Mouse (Mus musculus) MEL (cell line): ENCODE measurements around the gene Btaf1.

ENCODE experiments used
- CTCF ChIP-seq, 3 experiments: IDR thresholded peaks in 2 of 3; conservative IDR thresholded peaks in 1 of 3; 2 replicates each; pipeline ENCODE4 v1.5.1; 2011 to 2012; ENCODE audit warnings: low read length in 3 of 3, low read depth in 2 of 3, mild to moderate bottlenecking in 2 of 3, improper control_type of control experiment in 1 of 3, inconsistent platforms in 1 of 3, mixed read lengths in 1 of 3, moderate library complexity in 1 of 3; ENCODE audit not compliant: control insufficient read depth in 1 of 3, insufficient read depth in 1 of 3, poor library complexity in 1 of 3, severe bottlenecking in 1 of 3
- E2F4 ChIP-seq: IDR thresholded peaks from 2 replicates; pipeline ENCODE4 v1.6.1; 2011; ENCODE audit warnings: low read depth, low read length, improper control_type of control experiment, borderline replicate concordance
- EP300 ChIP-seq, 2 experiments: IDR thresholded peaks; 2 replicates each; pipeline ENCODE4 v1.6.1; 2011; ENCODE audit warnings: improper control_type of control experiment in 2 of 2, low read length in 2 of 2, low read depth in 1 of 2, mild to moderate bottlenecking in 1 of 2
- MAX ChIP-seq: IDR thresholded peaks from 2 replicates; pipeline ENCODE4 v1.6.1; 2011; ENCODE audit warnings: low read length, improper control_type of control experiment
- POLR2A ChIP-seq, 2 experiments: IDR thresholded peaks; 2 replicates each; pipeline ENCODE4 v1.6.1; 2011 to 2012; ENCODE audit warnings: low read length in 2 of 2, mild to moderate bottlenecking in 2 of 2, control low read depth in 1 of 2, improper control_type of control experiment in 1 of 2, low read depth in 1 of 2, moderate library complexity in 1 of 2; ENCODE audit not compliant: control insufficient read depth in 1 of 2, insufficient read depth in 1 of 2, poor library complexity in 1 of 2
- RAD21 ChIP-seq: IDR thresholded peaks from 2 replicates; pipeline ENCODE4 v1.6.1; 2011; ENCODE audit warnings: mild to moderate bottlenecking, low read depth, low read length, improper control_type of control experiment
- SMC3 ChIP-seq: IDR thresholded peaks from 2 replicates; pipeline ENCODE4 v1.6.1; 2011; ENCODE audit warnings: low read depth, low read length, improper control_type of control experiment
- TCF12 ChIP-seq: IDR thresholded peaks from 2 replicates; pipeline ENCODE4 v1.6.1; 2014; ENCODE audit warnings: low read depth, mild to moderate bottlenecking, inconsistent platforms, low read length, improper control_type of control experiment, moderate library complexity
- USF1 ChIP-seq: IDR thresholded peaks from 2 replicates; pipeline ENCODE4 v1.6.1; 2014; ENCODE audit warnings: low read depth, mild to moderate bottlenecking, inconsistent platforms, low read length, improper control_type of control experiment, moderate library complexity
- ZNF384 ChIP-seq: IDR thresholded peaks from 2 replicates; pipeline ENCODE4 v1.6.1; 2012; ENCODE audit warnings: low read depth, mild to moderate bottlenecking, inconsistent platforms, low read length, improper control_type of control experiment

DNA sequence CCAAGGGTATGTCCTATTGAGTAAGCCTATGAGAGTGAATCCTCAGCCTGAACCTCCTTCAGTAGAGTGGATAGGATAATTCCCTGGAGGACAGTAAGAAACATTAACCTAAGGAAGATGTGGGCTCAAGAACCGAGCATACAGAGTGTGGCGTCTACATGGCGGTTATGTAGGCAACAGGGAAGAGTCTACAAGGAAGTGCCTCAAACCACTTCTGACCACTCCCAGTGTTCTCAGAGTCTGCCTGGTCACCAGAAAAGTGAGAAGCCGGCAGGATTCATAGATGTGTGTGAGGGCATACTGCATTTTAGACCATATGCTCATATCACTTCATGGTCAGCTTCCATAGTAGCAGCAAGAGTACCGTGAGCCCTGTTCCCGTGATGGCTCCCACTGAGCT lies 122.6 kb downstream of the Btaf1 start:
- TF ChIP-seq CTCF (IDR thresholded peaks at IDR 0.05 in 2 of 3, conservative IDR thresholded peaks at IDR 0.05 in 1 of 3; ENCODE audit: control insufficient read depth in 1 of 3, insufficient read depth in 1 of 3, low read depth in 2 of 3, low read length in 3 of 3, poor library complexity in 1 of 3, severe bottlenecking in 1 of 3) (no peak), SMC3 (no peak), POLR2A (IDR thresholded peaks at IDR 0.05; ENCODE audit: control insufficient read depth in 1 of 2, insufficient read depth in 1 of 2, low read depth in 1 of 2, low read length in 2 of 2, poor library complexity in 1 of 2) (no peak), RAD21 (no peak), TCF12 (no peak), EP300 (IDR thresholded peaks at IDR 0.05; ENCODE audit: low read depth in 1 of 2, low read length in 2 of 2) (no peak), USF1 (no peak), E2F4 (no peak), ZNF384 (no peak), MAX (no peak)
